Mouse (Mus musculus): ENCODE results near the gene Slc2a12.

The Slc2a12 gene

GRCm38 (mm10) chr10:22728257-22728656, 83.4 kb downstream of the Slc2a12 start:
- DNase-seq (ENCODE audit: low read depth, low spot score) = no peak

- DNase-seq (ENCODE audit: low read depth, low spot score) = no peak
Measured at GRCm38 (mm10) chr10:22730266-22730991, 85.6 kb downstream of the Slc2a12 start.

GRCm38 (mm10) chr10:22730992-22731271, 86.1 kb downstream of the Slc2a12 start:
- DNase-seq (ENCODE audit: low read depth, low spot score) = no peak

- peak; percentile 94 for DNase-seq (ENCODE audit: low read depth, low spot score)
Measured at GRCm38 (mm10) chr10:22731272-22732093, 86.7 kb downstream of the Slc2a12 start, which contains the start of gene Tbpl1. Gene Tbpl1, minus strand, starts transcription at chr10:22731938.

- DNase-seq (ENCODE audit: low read depth, low spot score) = no peak
Measured at GRCm38 (mm10) chr10:22732181-22732580, 87.4 kb downstream of the Slc2a12 start.

- no peak for DNase-seq (ENCODE audit: low read depth, low spot score)
Measured at GRCm38 (mm10) chr10:22745922-22746321, 101.1 kb downstream of the Slc2a12 start.

- no peak for DNase-seq (ENCODE audit: low read depth, low spot score)
Measured at GRCm38 (mm10) chr10:22746334-22747322, 101.8 kb downstream of the Slc2a12 start.

- no peak for DNase-seq (ENCODE audit: low read depth, low spot score)
Measured at GRCm38 (mm10) chr10:22751175-22751682, 106.4 kb downstream of the Slc2a12 start.
